Mouse (Mus musculus) heart, adult 8-10 months (tissue): Measurements from ENCODE around the gene Minos1. TPM values are rescaled to one million over a fixed set of nuclear protein-coding genes. Genes with fewer than 3 reads are reported as not detected.

Experiments used
- DNase-seq: peaks from one replicate; pipeline ENCODE4 v3.0.0; 2022; ENCODE audit warnings: low spot score
- total RNA-seq, 4 experiments: library from RNA; stranded (reverse); gene quantifications; 2 replicates each; pipeline ENCODE4 v1.2.4; 2022

Gene Minos1
- 100 to 1,000 TPM; 570 to 700 (median 625) TPM for total RNA-seq

GRCm38 (mm10) chr4:139130701-139131549 lies at the start of gene Minos1:
TSS of gene Minos1 (minus strand) at chr4:139131113.
- DNase-seq, result peak; percentile 98

- no peak for DNase-seq
Observed at GRCm38 (mm10) chr4:139179731-139180625, 49.1 kb upstream of the Minos1 start.

GRCm38 (mm10) chr4:139179218-139179617 lies 48.3 kb upstream of the Minos1 start:
- DNase-seq, result no peak

- DNase-seq, result no peak
Observed at GRCm38 (mm10) chr4:139178377-139178776, 47.5 kb upstream of the Minos1 start.

GRCm38 (mm10) chr4:139177921-139178320 lies 47.0 kb upstream of the Minos1 start:
- DNase-seq, result no peak

GRCm38 (mm10) chr4:139176023-139176422 lies 45.1 kb upstream of the Minos1 start:
- DNase-seq, result no peak

- peak; percentile 89 for DNase-seq
Observed at GRCm38 (mm10) chr4:139175061-139175971, 44.4 kb upstream of the Minos1 start.

GRCm38 (mm10) chr4:139169748-139170279 lies 38.9 kb upstream of the Minos1 start:
- DNase-seq, result no peak

- DNase-seq, result no peak
Observed at GRCm38 (mm10) chr4:139168985-139169747, 38.3 kb upstream of the Minos1 start.

GRCm38 (mm10) chr4:139167107-139167506 lies 36.2 kb upstream of the Minos1 start:
- DNase-seq, result no peak

GRCm38 (mm10) chr4:139166244-139166643 lies 35.3 kb upstream of the Minos1 start:
- DNase-seq, result no peak

- no peak for DNase-seq
Observed at GRCm38 (mm10) chr4:139165259-139165658, 34.3 kb upstream of the Minos1 start.

- no peak for DNase-seq
Observed at GRCm38 (mm10) chr4:139164082-139164481, 33.2 kb upstream of the Minos1 start.

GRCm38 (mm10) chr4:139161076-139161475 lies 30.2 kb upstream of the Minos1 start:
- no peak for DNase-seq

GRCm38 (mm10) chr4:139158350-139158749 lies 27.4 kb upstream of the Minos1 start:
- no peak for DNase-seq

- DNase-seq, result no peak
Observed at GRCm38 (mm10) chr4:139156538-139156937, 25.6 kb upstream of the Minos1 start.

GRCm38 (mm10) chr4:139154576-139155307 lies 23.8 kb upstream of the Minos1 start:
- DNase-seq, result peak; percentile 71

- DNase-seq, result no peak
Observed at GRCm38 (mm10) chr4:139151370-139151769, 20.5 kb upstream of the Minos1 start.

GRCm38 (mm10) chr4:139146760-139147159 lies 15.8 kb upstream of the Minos1 start:
- peak; percentile 75 for DNase-seq

- DNase-seq, result no peak
Observed at GRCm38 (mm10) chr4:139145156-139145555, 14.2 kb upstream of the Minos1 start.
